Mouse (Mus musculus) macrophage (primary cell): ENCODE results near the gene Eral1. TPM values are rescaled to one million over a fixed set of nuclear protein-coding genes. Genes with fewer than 3 reads are reported as not detected.

Source experiments
- H3K27ac ChIP-seq: fragments of 350-480 bp; formaldehyde crosslinking; 2 replicates; pipeline ENCODE4 v1.9.0; 2021
- H3K36me3 ChIP-seq: fragments of 350-480 bp; formaldehyde crosslinking; 2 replicates; pipeline ENCODE4 v1.9.0; 2021; ENCODE audit errors: inconsistent target
- H3K4me3 ChIP-seq: fragments of 350-480 bp; formaldehyde crosslinking; 2 replicates; pipeline ENCODE4 v1.9.0; 2021; ENCODE audit errors: inconsistent target
- H3K79me2 ChIP-seq: fragments of 350-480 bp; formaldehyde crosslinking; 2 replicates; pipeline ENCODE4 v1.9.0; 2021; ENCODE audit errors: inconsistent target
- WGBS: methylation state at CpG from one replicate; pipeline ENCODE4 v1.1.7; 2026; ENCODE audit warnings: inconsistent platforms; ENCODE audit not compliant: missing documents; 5-methylcytosine and 5-hydroxymethylcytosine counted together
- polyA plus RNA-seq: library from polyadenylated mRNA; stranded (reverse); fragments of 250-400 nt; gene quantifications from 3 replicates; pipeline ENCODE4 v1.2.4, GENCODE M21; 2018; ENCODE audit warnings: inconsistent platforms
- total RNA-seq, 78 experiments: library from RNA; depleted of rRNA; stranded (reverse); fragments of 250-400 nt; gene quantifications; 1 replicate in 9 of 78; 2 replicates in 24 of 78; 3 replicates in 43 of 78; 4 replicates in 2 of 78; pipeline ENCODE4 v1.2.4; 2018; ENCODE audit warnings: inconsistent platforms in 56 of 78

Gene Eral1
- total RNA-seq (2018; cell fraction: chromatin; rRNA removed), result 10 to 100 TPM in 24 of 26 experiments, 1 to 10 TPM in 2; 4.4 to 34.9 (median 21.1) TPM
- 10 to 100 TPM in 20 of 26 experiments, 1 to 10 TPM in 6; 7.9 to 14.1 (median 11.6) TPM for total RNA-seq (2018; cell fraction: cytosol; rRNA removed)
- 10 to 100 TPM in 21 of 26 experiments, 1 to 10 TPM in 5; 6.8 to 24.9 (median 15.9) TPM for total RNA-seq (2018; cell fraction: nucleus; rRNA removed)
- polyA plus RNA-seq, result 8.4 to 13.2 TPM (median 12.4 TPM) in 3 replicates

- Histone ChIP-seq H3K4me3 (peak within 1 kb of the TSS; percentile 91), H3K79me2 (peaks cover 14% of the 10 kb centered on the region), H3K27ac (peak within 1 kb of the TSS; percentile 81), H3K36me3 (peaks cover 17% of the 10 kb centered on the region; the same call in 1 of the 2 replicates)
- 1% methylated on average over 40 of the region's 42 CpGs for WGBS
Observed at GRCm38 (mm10) chr11:78079961-78080921, at the start of gene Eral1. Gene Eral1, minus strand, starts transcription at chr11:78080383.

- H3K4me3 ChIP-seq, result no peak overlapping the region
- WGBS, result 98% methylated on average over 8 of the region's 8 CpGs
- peaks cover 99% of the 10 kb centered on the region for H3K79me2 ChIP-seq
- no peak overlapping the region for H3K27ac ChIP-seq
- no peaks in the 10 kb centered on the region for H3K36me3 ChIP-seq
Observed at GRCm38 (mm10) chr11:78129458-78129857, 49.3 kb upstream of the Eral1 start.

GRCm38 (mm10) chr11:78126739-78127138, 46.6 kb upstream of the Eral1 start:
- H3K36me3 ChIP-seq, result no peaks in the 10 kb centered on the region
- H3K4me3 ChIP-seq, result no peak overlapping the region
- WGBS, result 3% methylated on average over 4 of the region's 4 CpGs
- H3K79me2 ChIP-seq, result peaks cover 99% of the 10 kb centered on the region
- no peak overlapping the region for H3K27ac ChIP-seq

- H3K27ac ChIP-seq, result no peak overlapping the region
- 13% methylated on average over 5 of the region's 6 CpGs for WGBS
- H3K4me3 ChIP-seq, result no peak overlapping the region
- peaks cover 99% of the 10 kb centered on the region for H3K79me2 ChIP-seq
- no peaks in the 10 kb centered on the region for H3K36me3 ChIP-seq
Observed at GRCm38 (mm10) chr11:78125691-78126090, 45.5 kb upstream of the Eral1 start.

GRCm38 (mm10) chr11:78123782-78124181, 43.6 kb upstream of the Eral1 start:
- no peaks in the 10 kb centered on the region for H3K36me3 ChIP-seq
- H3K79me2 ChIP-seq, result peaks cover 99% of the 10 kb centered on the region
- no peak overlapping the region for H3K27ac ChIP-seq
- H3K4me3 ChIP-seq, result no peak overlapping the region

GRCm38 (mm10) chr11:78122815-78123214, 42.6 kb upstream of the Eral1 start:
- no peaks in the 10 kb centered on the region for H3K36me3 ChIP-seq
- no peak overlapping the region for H3K27ac ChIP-seq
- no peak overlapping the region for H3K4me3 ChIP-seq
- peaks cover 99% of the 10 kb centered on the region for H3K79me2 ChIP-seq
- 87% methylated on average over 2 of the region's 4 CpGs for WGBS

- H3K27ac ChIP-seq, result no peak overlapping the region
- H3K36me3 ChIP-seq, result no peaks in the 10 kb centered on the region
- WGBS, result 95% methylated on average over 5 of the region's 5 CpGs
- peaks cover 99% of the 10 kb centered on the region for H3K79me2 ChIP-seq
- no peak overlapping the region for H3K4me3 ChIP-seq
Observed at GRCm38 (mm10) chr11:78121176-78121575, 41.0 kb upstream of the Eral1 start.

GRCm38 (mm10) chr11:78119898-78120297, 39.7 kb upstream of the Eral1 start:
- Histone ChIP-seq H3K36me3 (no peaks in the 10 kb centered on the region), H3K27ac (no peak overlapping the region), H3K79me2 (peaks cover 99% of the 10 kb centered on the region), H3K4me3 (no peak overlapping the region)
- 19% methylated on average over 8 of the region's 8 CpGs for WGBS

- Histone ChIP-seq H3K36me3 (no peaks in the 10 kb centered on the region), H3K27ac (no peak overlapping the region), H3K79me2 (peaks cover 100% of the 10 kb centered on the region), H3K4me3 (no peak overlapping the region)
Observed at GRCm38 (mm10) chr11:78118467-78118866, 38.3 kb upstream of the Eral1 start.

- Histone ChIP-seq H3K79me2 (peaks cover 100% of the 10 kb centered on the region), H3K36me3 (no peaks in the 10 kb centered on the region), H3K27ac (no peak overlapping the region), H3K4me3 (no peak overlapping the region)
- 53% methylated on average over 5 of the region's 5 CpGs for WGBS
Observed at GRCm38 (mm10) chr11:78116146-78116410, 35.9 kb upstream of the Eral1 start.

GRCm38 (mm10) chr11:78115367-78116145, 35.4 kb upstream of the Eral1 start:
- no peaks in the 10 kb centered on the region for H3K36me3 ChIP-seq
- H3K27ac ChIP-seq, result no peak overlapping the region
- 6% methylated on average over 32 of the region's 37 CpGs for WGBS
- H3K4me3 ChIP-seq, result peak overlapping the region; percentile 24
- peaks cover 100% of the 10 kb centered on the region for H3K79me2 ChIP-seq

- WGBS, result 19% methylated on average over 17 of the region's 19 CpGs
- Histone ChIP-seq H3K79me2 (peaks cover 100% of the 10 kb centered on the region), H3K36me3 (no peaks in the 10 kb centered on the region), H3K4me3 (peak overlapping the region; percentile 24), H3K27ac (no peak overlapping the region)
Observed at GRCm38 (mm10) chr11:78114676-78115366, 34.6 kb upstream of the Eral1 start.

GRCm38 (mm10) chr11:78113616-78114015, 33.4 kb upstream of the Eral1 start:
- no peaks in the 10 kb centered on the region for H3K36me3 ChIP-seq
- no peak overlapping the region for H3K4me3 ChIP-seq
- 96% methylated on average over 2 of the region's 2 CpGs for WGBS
- peaks cover 100% of the 10 kb centered on the region for H3K79me2 ChIP-seq
- H3K27ac ChIP-seq, result no peak overlapping the region

GRCm38 (mm10) chr11:78104501-78104900, 24.3 kb upstream of the Eral1 start:
- Histone ChIP-seq H3K4me3 (no peak overlapping the region), H3K27ac (no peak overlapping the region), H3K79me2 (peaks cover 100% of the 10 kb centered on the region), H3K36me3 (0 out of 2 replicates have a peak, but pooled peaks cover 6% of the 10 kb centered on the region)
- WGBS, result 96% methylated on average over 5 of the region's 5 CpGs
